Mouse (Mus musculus): ENCODE data around the gene Slc35e2. TPM values are rescaled to one million over a fixed set of nuclear protein-coding genes. Genes with fewer than 3 reads are reported as not detected.

Slc35e2 gene
- polyA plus RNA-seq, 1 experiment from 2014 or later = 3.1 TPM

DNA sequence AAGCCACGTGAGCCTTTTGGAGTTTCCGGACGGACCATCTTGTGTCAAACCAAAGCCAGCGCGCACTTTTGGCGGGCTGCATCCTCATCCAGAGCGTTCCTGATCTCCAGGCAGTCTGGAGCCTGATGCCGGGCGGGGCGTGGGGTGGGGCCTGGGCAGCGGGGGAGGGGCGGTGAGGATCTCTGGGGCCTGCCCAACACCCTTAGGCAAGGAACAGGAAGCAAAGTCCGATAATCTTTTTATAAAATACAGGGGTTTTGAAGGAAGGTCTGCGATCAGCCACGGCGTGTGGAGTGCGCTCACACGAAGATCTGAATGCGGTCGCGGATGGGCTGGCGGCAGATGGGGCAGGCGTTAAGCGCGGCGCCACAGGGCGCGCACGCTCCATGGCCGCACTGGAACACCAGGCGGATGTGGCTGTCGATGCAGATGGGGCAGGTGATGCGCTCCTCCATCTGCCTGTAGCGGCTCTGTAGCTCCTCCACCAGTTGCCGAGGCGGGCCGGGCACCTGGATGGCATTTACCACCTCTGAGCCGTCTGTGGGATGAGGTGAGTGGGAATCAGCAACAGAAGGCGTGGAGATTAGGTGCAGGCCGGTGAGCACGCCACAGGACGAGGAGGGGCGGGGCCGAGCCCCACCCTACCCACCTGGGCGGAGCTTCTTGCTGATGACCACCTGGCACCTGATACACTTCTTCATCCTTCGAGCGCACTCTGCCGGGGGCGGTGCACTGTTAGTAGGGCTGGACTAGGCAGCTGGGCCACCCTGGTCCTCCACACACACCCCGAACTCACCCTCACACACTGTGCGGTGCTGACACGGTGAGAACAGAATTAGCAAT is 53.5 kb downstream of the Slc35e2 start:
- peak; percentile 59 for ATAC-seq
- 0 out of 2 replicates have a peak, but pooled peaks cover 4% of the 10 kb centered on the region for H3K27me3 ChIP-seq (replicated peaks; ENCODE audit: insufficient read depth, low read length)
- TF ChIP-seq CTCF (IDR thresholded peaks at IDR 0.05) (no peak; the same call in 1 of the 2 replicates), EP300 (IDR thresholded peaks at IDR 0.05) (no peak)
- H3K4me3 ChIP-seq (ENCODE audit: low read depth, low read length) = peak overlapping the region; percentile 39
- peak overlapping the region; percentile 63 for H3K4me2 ChIP-seq (replicated peaks; ENCODE audit: low read depth, low read length)
- H3K4me1 ChIP-seq (ENCODE audit: insufficient read depth, low read depth, low read length) = peaks cover 23% of the 10 kb centered on the region
- peaks cover 2% of the 10 kb centered on the region; the same call in 1 of the 2 replicates for H3K36me3 ChIP-seq (ENCODE audit: insufficient read depth, low read length)
- WGBS = 3% methylated on average over 50 of the region's 52 CpGs
- DNase-seq (ENCODE audit: low spot score) = peak; percentile 75
- H3K9ac ChIP-seq (replicated peaks; ENCODE audit: low read depth) = no peak overlapping the region; the same call in 1 of the 2 replicates
- no peaks in the 10 kb centered on the region for H3K9me3 ChIP-seq (ENCODE audit: low read length)
- peak overlapping the region; percentile 51; the same call in 1 of the 2 replicates for H3K27ac ChIP-seq (ENCODE audit: low read length)

DNA sequence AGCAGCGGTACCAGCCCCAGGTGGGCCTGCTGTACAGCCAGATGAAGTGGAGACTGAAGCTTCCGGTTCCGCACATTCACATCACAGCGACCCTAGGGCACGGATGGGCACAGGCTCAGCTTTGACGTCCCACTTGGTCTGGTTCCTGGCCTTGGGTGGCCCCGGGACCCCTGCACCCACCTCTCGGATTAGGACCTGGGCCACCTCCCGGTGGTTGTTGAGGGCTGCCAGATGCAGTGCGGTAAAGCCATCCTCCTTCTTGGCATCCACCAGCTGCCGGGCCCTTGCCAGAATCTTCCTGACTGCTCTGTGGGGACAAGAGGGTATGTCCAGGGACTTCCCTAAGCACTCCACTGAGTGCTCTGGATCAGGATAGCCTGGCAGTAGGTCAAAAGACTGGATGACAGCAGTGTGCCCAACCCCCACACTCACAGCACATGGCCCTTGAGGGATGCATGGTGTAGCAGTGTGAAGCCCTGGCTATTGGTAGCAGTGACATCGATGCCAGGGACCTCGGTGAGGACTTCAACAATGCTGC is 55.1 kb downstream of the Slc35e2 start:
- Histone ChIP-seq H3K9ac (replicated peaks; ENCODE audit: low read depth) (no peak overlapping the region), H3K27me3 (replicated peaks; ENCODE audit: insufficient read depth, low read length) (0 out of 2 replicates have a peak, but pooled peaks cover 4% of the 10 kb centered on the region), H3K4me3 (ENCODE audit: low read depth, low read length) (no peak overlapping the region), H3K9me3 (ENCODE audit: low read length) (no peaks in the 10 kb centered on the region), H3K27ac (ENCODE audit: low read length) (no peak overlapping the region), H3K4me2 (replicated peaks; ENCODE audit: low read depth, low read length) (no peak overlapping the region), H3K36me3 (ENCODE audit: insufficient read depth, low read length) (no peaks in the 10 kb centered on the region), H3K4me1 (ENCODE audit: insufficient read depth, low read depth, low read length) (peaks cover 23% of the 10 kb centered on the region)
- no peak for DNase-seq (ENCODE audit: low spot score)
- TF ChIP-seq EP300 (IDR thresholded peaks at IDR 0.05) (no peak), CTCF (IDR thresholded peaks at IDR 0.05) (no peak)
- 92% methylated on average over 13 of the region's 13 CpGs for WGBS
- no peak for ATAC-seq

DNA sequence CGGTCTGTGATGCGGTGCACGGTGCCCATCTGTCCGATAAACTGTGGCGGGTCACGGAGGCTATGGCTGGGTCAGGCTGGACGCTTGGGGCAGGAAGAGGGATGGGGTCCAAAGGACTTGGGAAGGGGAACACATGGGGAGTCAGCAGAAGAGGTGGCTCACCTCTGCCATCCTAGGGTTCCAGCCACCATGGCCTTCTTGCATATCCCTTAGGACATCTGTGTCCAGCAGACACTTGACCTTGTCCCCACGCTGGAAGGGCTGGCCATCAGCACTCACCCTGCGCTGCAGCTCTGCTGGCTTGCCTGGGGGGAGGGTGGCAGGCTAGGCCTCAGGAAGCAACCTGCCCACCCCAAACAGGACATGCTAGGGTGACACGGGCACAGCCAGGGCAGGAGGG is 57.7 kb downstream of the Slc35e2 start:
- no peak for TF ChIP-seq CTCF (IDR thresholded peaks at IDR 0.05)
- TF ChIP-seq EP300 (IDR thresholded peaks at IDR 0.05) = no peak

DNA sequence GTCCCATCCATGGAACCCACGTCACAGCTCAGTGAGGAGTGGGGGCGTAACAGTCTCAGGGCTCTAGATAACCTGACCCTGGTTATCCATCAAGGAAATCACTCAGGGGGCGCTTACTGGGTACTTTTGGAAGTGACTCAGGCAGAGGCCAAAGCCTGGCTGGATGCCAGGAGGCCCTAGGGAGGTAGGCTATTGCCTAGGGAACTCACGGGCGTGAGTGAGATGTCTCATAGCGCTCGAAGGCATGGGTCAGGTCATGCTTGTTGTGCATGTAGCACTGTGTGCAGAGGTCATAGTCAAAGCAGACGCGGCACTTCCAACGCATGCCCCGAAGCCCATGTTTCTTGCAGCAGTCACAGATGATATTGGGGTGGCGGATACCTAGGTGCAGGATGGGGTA is 59.4 kb downstream of the Slc35e2 start:
- DNase-seq (ENCODE audit: low spot score) (no peak), ATAC-seq (0 out of 2 replicates have a peak, but pooled peaks have one; percentile 33)
- 56% methylated on average over 12 of the region's 12 CpGs for WGBS
- H3K9me3 ChIP-seq (ENCODE audit: low read length) = no peaks in the 10 kb centered on the region
- H3K9ac ChIP-seq (replicated peaks; ENCODE audit: low read depth) = no peak overlapping the region
- no peaks in the 10 kb centered on the region for H3K27me3 ChIP-seq (replicated peaks; ENCODE audit: insufficient read depth, low read length)
- no peak overlapping the region for H3K4me2 ChIP-seq (replicated peaks; ENCODE audit: low read depth, low read length)
- no peaks in the 10 kb centered on the region for H3K36me3 ChIP-seq (ENCODE audit: insufficient read depth, low read length)
- no peak overlapping the region for H3K4me3 ChIP-seq (ENCODE audit: low read depth, low read length)
- TF ChIP-seq CTCF (IDR thresholded peaks at IDR 0.05) (no peak), EP300 (IDR thresholded peaks at IDR 0.05) (no peak)
- H3K27ac ChIP-seq (ENCODE audit: low read length) = no peak overlapping the region
- H3K4me1 ChIP-seq (ENCODE audit: insufficient read depth, low read depth, low read length) = no peaks in the 10 kb centered on the region

More for the DNA sequence above, 57.7 kb downstream of the Slc35e2 start:
- Histone ChIP-seq H3K9me3 (ENCODE audit: low read length) (no peaks in the 10 kb centered on the region), H3K4me2 (replicated peaks; ENCODE audit: low read depth, low read length) (no peak overlapping the region), H3K4me3 (ENCODE audit: low read depth, low read length) (no peak overlapping the region), H3K27me3 (replicated peaks; ENCODE audit: insufficient read depth, low read length) (0 out of 2 replicates have a peak, but pooled peaks cover under 1% of the 10 kb centered on the region), H3K27ac (ENCODE audit: low read length) (no peak overlapping the region), H3K36me3 (ENCODE audit: insufficient read depth, low read length) (no peaks in the 10 kb centered on the region), H3K4me1 (ENCODE audit: insufficient read depth, low read depth, low read length) (peaks cover 8% of the 10 kb centered on the region), H3K9ac (replicated peaks; ENCODE audit: low read depth) (no peak overlapping the region)
- no peak for ATAC-seq
- no peak for DNase-seq (ENCODE audit: low spot score)
- WGBS = 92% methylated on average over 10 of the region's 10 CpGs

DNA sequence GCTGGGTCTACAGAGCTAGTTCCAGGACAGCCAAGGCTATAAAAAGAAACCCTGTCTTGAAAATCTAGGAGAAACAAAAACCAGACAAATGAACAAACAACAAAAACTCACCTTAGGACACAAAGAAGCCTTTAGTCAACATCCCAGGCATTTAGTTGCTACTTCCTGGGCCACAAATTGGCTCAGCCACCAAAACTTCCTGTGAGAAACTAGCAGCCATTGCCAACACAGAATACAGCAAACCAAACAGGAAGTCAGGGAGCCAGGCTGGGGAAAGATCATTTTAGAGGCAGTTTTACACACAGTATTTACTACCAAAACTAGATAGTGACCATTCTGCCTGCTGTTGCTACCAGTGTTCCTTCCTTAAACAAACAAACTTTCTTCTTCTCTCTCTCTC is 65.7 kb downstream of the Slc35e2 start:
- TF ChIP-seq EP300 (IDR thresholded peaks at IDR 0.05) (no peak), CTCF (IDR thresholded peaks at IDR 0.05) (no peak)
- no peaks in the 10 kb centered on the region for H3K27me3 ChIP-seq (replicated peaks; ENCODE audit: insufficient read depth, low read length)
- ATAC-seq = no peak
- peaks cover 9% of the 10 kb centered on the region; the same call in 1 of the 2 replicates for H3K4me1 ChIP-seq (ENCODE audit: insufficient read depth, low read depth, low read length)
- no peaks in the 10 kb centered on the region for H3K36me3 ChIP-seq (ENCODE audit: insufficient read depth, low read length)
- no peaks in the 10 kb centered on the region for H3K9me3 ChIP-seq (ENCODE audit: low read length)
- DNase-seq (ENCODE audit: low spot score) = peak; percentile 33
- no peak overlapping the region for H3K4me3 ChIP-seq (ENCODE audit: low read depth, low read length)
- H3K4me2 ChIP-seq (replicated peaks; ENCODE audit: low read depth, low read length) = no peak overlapping the region
- 0 out of 2 replicates have a peak overlapping the region, but pooled peaks have one; percentile 14 for H3K27ac ChIP-seq (ENCODE audit: low read length)
- no peak overlapping the region for H3K9ac ChIP-seq (replicated peaks; ENCODE audit: low read depth)
